ENCODE assay signal across 8 mouse cellular contexts in the genomic region with DNA sequence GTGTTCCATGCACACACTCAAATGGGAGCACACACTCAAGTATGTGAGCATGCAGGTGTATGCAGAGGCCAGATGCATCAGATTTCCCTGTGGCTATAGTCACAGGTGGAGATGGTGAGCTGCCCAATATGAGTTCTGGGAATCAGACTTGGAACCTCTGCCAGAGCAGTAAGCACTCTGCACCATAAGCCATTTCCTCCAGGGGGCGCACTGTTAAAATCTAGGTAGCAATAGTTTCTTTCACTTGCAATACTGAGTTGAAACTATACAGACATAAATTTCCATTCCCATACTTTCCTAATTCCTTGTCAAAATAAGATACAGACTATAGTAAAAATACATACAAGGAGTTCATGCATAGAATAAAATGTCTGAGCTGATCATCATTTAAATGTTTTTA.
DNase-seq lines count a peak whose midpoint lies in the region; TF ChIP-seq lines count a peak whose summit lies in the region.

No protein-coding gene starts in this region.

- no peak for TF ChIP-seq POLR2A in lung, adult 2 months (IDR thresholded peaks at IDR 0.05; ENCODE audit: borderline replicate concordance, extremely low read depth, low read depth, low read length)

- WGBS in lung, adult 2 months: 14% methylated on average over 1 of the region's 1 CpGs

- H3K4me3 ChIP-seq in lung, adult 2 months (replicated peaks; ENCODE audit: extremely low read depth, low read depth, low read length): no peak overlapping the region

- DNase-seq in gastrocnemius, adult 18-20 months (ENCODE audit: low spot score): peak; percentile 15
- DNase-seq in gastrocnemius, postnatal 25 days: no peak
- DNase-seq in ovary, postnatal 14 days (ENCODE audit: low spot score): peak; percentile 17
- no peak for DNase-seq in ovary, postnatal 10 days (ENCODE audit: low spot score)
- DNase-seq in adrenal gland, postnatal 10 days: peak; percentile 68
- peak; percentile 53 for DNase-seq in gastrocnemius, postnatal 10 days
- DNase-seq in lung, adult 2 months: peak; percentile 8
- peak; percentile 43 for DNase-seq in thymus, postnatal 14 days

- H3K4me1 ChIP-seq in lung, adult 2 months (ENCODE audit: control insufficient read depth, insufficient read depth, low read length): no peaks in the 10 kb centered on the region

- peak; percentile 45 for TF ChIP-seq CTCF in lung, adult 2 months (IDR thresholded peaks at IDR 0.05; ENCODE audit: insufficient read depth, low read length)

Comparison
In these comparisons a context has a peak if more than half of its experiments do, and no peak if none do; other contexts are left out.
1. DNase-seq: peak in gastrocnemius, adult 18-20 months (single experiment), ovary, postnatal 14 days (single experiment), adrenal gland, postnatal 10 days (single experiment), gastrocnemius, postnatal 10 days (single experiment), lung, adult 2 months (single experiment) and thymus, postnatal 14 days (single experiment); none in gastrocnemius, postnatal 25 days (single experiment) and ovary, postnatal 10 days (single experiment).